Mouse (Mus musculus): ENCODE measurements around the gene Rap2a. TPM values are rescaled to one million over a fixed set of nuclear protein-coding genes. Genes with fewer than 3 reads are reported as not detected.

Rap2a gene
- polyA plus RNA-seq (2012; rRNA removed): 2.5 and 2.7 TPM in 2 replicates

GRCm38 (mm10) chr14:120477982-120478568 lies at the start of gene Rap2a:
Rap2a (plus strand) TSS chr14:120478444.

Other genes starting within 250 kb of the Rap2a start
- gene Mbnl2, start 202.8 kb upstream of the Rap2a start, polyA plus RNA-seq (2012; rRNA removed): 6.5 and 7.5 TPM in 2 replicates